Mouse (Mus musculus) thymus, adult 2 months (tissue): Measurements from ENCODE around the gene Vps39.

Source experiments
- CTCF ChIP-seq: fragments of 200-500 bp; IDR thresholded peaks from 2 replicates; pipeline ENCODE4 v1.5.1; 2012; ENCODE audit warnings: mild to moderate bottlenecking, control low read depth, low read length, moderate library complexity, borderline replicate concordance; ENCODE audit not compliant: control insufficient read depth, poor library complexity, insufficient read depth; ENCODE audit errors: extremely low read depth
- POLR2A ChIP-seq: fragments of 200-500 bp; IDR thresholded peaks from 2 replicates; pipeline ENCODE4 v1.6.1; 2012; ENCODE audit warnings: mild to moderate bottlenecking, low read length, control low read depth, moderate library complexity; ENCODE audit not compliant: control insufficient read depth, poor library complexity, insufficient read depth; ENCODE audit errors: extremely low read depth

DNA sequence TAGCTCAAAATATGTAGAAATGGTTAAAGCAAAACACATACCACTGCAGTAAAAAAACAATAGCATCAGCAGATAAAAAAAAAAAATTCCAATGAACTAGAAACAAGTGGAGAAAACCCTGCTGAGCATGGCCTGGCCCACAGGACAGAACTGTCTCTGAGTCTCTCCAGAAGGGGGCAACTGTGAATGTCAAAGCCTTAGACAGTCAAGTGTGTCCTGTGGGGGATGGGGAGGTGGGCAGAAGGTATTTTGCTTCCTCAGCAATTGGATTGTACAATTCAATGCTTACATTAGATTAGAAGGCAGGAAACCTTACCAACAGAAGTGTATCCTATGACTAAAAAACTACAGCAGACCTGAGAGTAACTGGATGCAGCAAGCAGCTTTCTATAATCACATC is 39.5 kb upstream of the Vps39 start:
- TF ChIP-seq CTCF (no peak), POLR2A (no peak)
